Mouse (Mus musculus) limb, embryonic 14.5 days (tissue): Measurements from ENCODE around the gene Gpr137. TPM values are rescaled to one million over a fixed set of nuclear protein-coding genes. Genes with fewer than 3 reads are reported as not detected.

Experiments used
- ATAC-seq: fragments of 200-750 bp; cut with Nextera tagmentation; 2 replicates; pipeline ENCODE4 v1.8.0; 2017; ENCODE audit warnings: low read depth, moderate number of reproducible peaks, moderate TSS enrichment; ENCODE audit not compliant: low FRiP score
- DNase-seq: peaks from one replicate; pipeline ENCODE4 v3.0.0-alpha.2; 2015; ENCODE audit warnings: low spot score
- H3K27ac ChIP-seq: fragments of 300-500 bp; sonication (generic); replicated peaks from 2 replicates; pipeline ENCODE4 v1.5.1; 2014; ENCODE audit warnings: low read depth, mild to moderate bottlenecking, low read length, moderate library complexity, mixed read lengths
- H3K27me3 ChIP-seq: fragments of 300-500 bp; sonication (generic); 2 replicates; pipeline ENCODE4 v1.6.1; 2014; ENCODE audit warnings: low read length, mixed read lengths; ENCODE audit not compliant: control insufficient read depth, insufficient read depth
- H3K36me3 ChIP-seq: fragments of 300-500 bp; sonication (generic); 2 replicates; pipeline ENCODE4 v1.6.1; 2014; ENCODE audit warnings: mild to moderate bottlenecking, low read length, moderate library complexity, mixed read lengths; ENCODE audit not compliant: control insufficient read depth, insufficient read depth
- H3K4me1 ChIP-seq: fragments of 300-500 bp; sonication (generic); 2 replicates; pipeline ENCODE4 v1.6.1; 2014; ENCODE audit warnings: antibody characterized with exemption, low read length, mixed read lengths; ENCODE audit not compliant: control insufficient read depth, insufficient read depth
- H3K4me2 ChIP-seq: fragments of 300-500 bp; sonication (generic); replicated peaks from 2 replicates; pipeline ENCODE4 v1.6.1; 2014; ENCODE audit warnings: low read depth, mild to moderate bottlenecking, low read length, moderate library complexity; ENCODE audit not compliant: severe bottlenecking
- H3K4me3 ChIP-seq: fragments of 300-500 bp; sonication (generic); replicated peaks from 2 replicates; pipeline ENCODE4 v1.5.1; 2014; ENCODE audit warnings: low read length
- H3K9ac ChIP-seq: fragments of 300-500 bp; sonication (generic); 2 replicates; pipeline ENCODE4 v1.6.1; 2014; ENCODE audit warnings: mild to moderate bottlenecking, low read depth, low read length, moderate library complexity; ENCODE audit not compliant: severe bottlenecking
- H3K9me3 ChIP-seq: fragments of 300-500 bp; sonication (generic); 2 replicates; pipeline ENCODE4 v1.6.1; 2016; ENCODE audit warnings: low read length; ENCODE audit not compliant: control insufficient read depth
- POLR2A ChIP-seq: fragments of 200-500 bp; IDR thresholded peaks from 2 replicates; pipeline ENCODE4 v1.8.0; 2012; ENCODE audit warnings: inconsistent platforms, mild to moderate bottlenecking, moderate library complexity, borderline replicate concordance; ENCODE audit not compliant: insufficient read depth, insufficient read length; ENCODE audit errors: extremely low read depth
- WGBS: fragments of 180-500 bp; shearing (Covaris S2); extraction: QIAGEN DNeasy Blood & Tissue Kit; methylation state at CpG from one replicate; pipeline ENCODE4 v1.1.7; 2014; 5-methylcytosine and 5-hydroxymethylcytosine counted together
- polyA plus RNA-seq, 2 experiments: library from polyadenylated mRNA; depleted of rRNA in 1 of 2; stranded (reverse) in 1 of 2; unstranded in 1 of 2; fragments of >200 nt; fragmentation: Nextera tagmentation in 1 of 2; extraction: Ambion mirVana in 1 of 2; gene quantifications; 2 replicates each; pipeline versions ENCODE4 v1.2.1 to v1.2.3; 2012 to 2014

Gpr137 gene
- polyA plus RNA-seq, 2 experiments, result 28.5 to 56.8 TPM

- WGBS, result 83% methylated on average over 13 of the region's 13 CpGs
- Histone ChIP-seq H3K4me3 (peak overlapping the region; percentile 69), H3K27ac (no peak overlapping the region), H3K4me2 (peak overlapping the region; percentile 68; the same call in 1 of the 2 replicates), H3K9me3 (no peaks in the 10 kb centered on the region), H3K36me3 (peaks cover 24% of the 10 kb centered on the region), H3K4me1 (peaks cover 21% of the 10 kb centered on the region), H3K9ac (no peak overlapping the region), H3K27me3 (no peaks in the 10 kb centered on the region)
- DNase-seq (no peak), ATAC-seq (no peak)
- TF ChIP-seq POLR2A, result no peak
Observed at GRCm38 (mm10) chr19:6977759-6978638, 35.7 kb upstream of the Gpr137 start.

GRCm38 (mm10) chr19:6975537-6976521 is 33.5 kb upstream of the Gpr137 start, which contains the start of gene Plcb3:
Gene Plcb3, minus strand, starts transcription at chr19:6976470.
- WGBS, result 1% methylated on average over 16 of the region's 16 CpGs
- Histone ChIP-seq H3K9ac (peak within 1 kb of the TSS; percentile 69), H3K27ac (peak within 1 kb of the TSS; percentile 87), H3K27me3 (no peaks in the 10 kb centered on the region), H3K4me3 (peak within 1 kb of the TSS; percentile 67), H3K9me3 (no peaks in the 10 kb centered on the region), H3K4me1 (peaks cover 15% of the 10 kb centered on the region), H3K4me2 (peak within 1 kb of the TSS; percentile 86), H3K36me3 (peaks cover 14% of the 10 kb centered on the region; the same call in 1 of the 2 replicates)
- no peak for TF ChIP-seq POLR2A
- ATAC-seq, result no peak
- DNase-seq, result peak; percentile 78

- Histone ChIP-seq H3K4me1 (peaks cover 23% of the 10 kb centered on the region), H3K4me2 (peak within 1 kb of the TSS; percentile 86), H3K27ac (peak within 1 kb of the TSS; percentile 87), H3K27me3 (no peaks in the 10 kb centered on the region), H3K9ac (peak within 1 kb of the TSS; percentile 69), H3K36me3 (peaks cover 14% of the 10 kb centered on the region; the same call in 1 of the 2 replicates), H3K9me3 (no peaks in the 10 kb centered on the region), H3K4me3 (peak within 1 kb of the TSS; percentile 67)
- WGBS, result under 1% methylated on average over 42 of the region's 84 CpGs
- peak; percentile 75 for ATAC-seq
- DNase-seq, result peak; percentile 91
- 0 out of 2 replicates have a peak, but pooled peaks have one; percentile 12 for TF ChIP-seq POLR2A
Observed at GRCm38 (mm10) chr19:6974211-6975205, 32.2 kb upstream of the Gpr137 start, which contains the start of gene Ppp1r14b. Gene Ppp1r14b, plus strand, starts transcription at chr19:6974968.

GRCm38 (mm10) chr19:6973581-6974190 is 31.4 kb upstream of the Gpr137 start:
- H3K4me2 ChIP-seq, result peak overlapping the region; percentile 86
- H3K36me3 ChIP-seq, result peaks cover 14% of the 10 kb centered on the region; the same call in 1 of the 2 replicates
- H3K27ac ChIP-seq, result no peak overlapping the region
- whole genome bisulfite sequencing, result 30% methylated on average over 12 of the region's 12 CpGs
- peaks cover 22% of the 10 kb centered on the region for H3K4me1 ChIP-seq
- TF ChIP-seq POLR2A, result no peak
- H3K9me3 ChIP-seq, result no peaks in the 10 kb centered on the region
- DNase-seq (no peak), ATAC-seq (no peak)
- H3K9ac ChIP-seq, result peak overlapping the region; percentile 69; the same call in 1 of the 2 replicates
- H3K4me3 ChIP-seq, result peak overlapping the region; percentile 67
- H3K27me3 ChIP-seq, result no peaks in the 10 kb centered on the region
